ENCODE assay signal across 10 mouse cellular contexts in the genomic region with DNA sequence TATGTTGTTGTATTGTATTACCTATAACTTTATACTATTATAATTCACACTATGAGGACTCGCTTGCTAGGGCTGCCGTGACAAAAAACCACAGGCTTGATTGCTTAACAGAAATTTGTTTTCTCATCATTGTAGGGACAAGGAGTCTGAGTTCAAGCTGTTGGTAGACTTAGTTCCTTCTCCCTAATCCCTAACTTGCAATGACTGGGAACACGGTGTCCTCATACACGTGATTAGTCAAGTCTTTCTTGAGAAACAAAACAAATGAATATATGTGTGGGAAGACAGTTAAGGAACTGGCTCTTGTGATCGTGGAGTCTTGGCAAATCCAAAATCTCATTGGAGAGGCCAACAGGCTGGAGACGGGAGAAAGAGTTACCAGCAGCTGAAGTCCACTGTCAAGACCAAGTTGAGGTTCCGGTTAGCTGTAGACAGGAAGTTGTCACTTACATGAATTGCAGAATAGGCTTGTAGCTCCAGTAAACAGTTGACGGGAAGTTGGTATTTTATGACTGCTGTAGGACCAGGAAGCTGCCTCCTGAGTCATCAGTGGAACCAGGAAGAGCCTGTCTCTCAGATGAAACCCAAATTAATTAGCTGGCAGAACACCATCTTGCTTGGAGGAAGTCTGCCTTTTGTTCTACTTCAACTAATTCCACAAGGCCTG.
DNase-seq lines count a peak whose midpoint lies in the region; ATAC-seq and TF ChIP-seq lines count a peak whose summit lies in the region.
"Had no signal": no experiment of that assay in that cellular context is flagged by ENCODE, and none has a peak within 500 bp of the region (broad histone marks: within the 10 kb centered on the region; RNA-seq: fewer than 3 reads in every experiment).

No protein-coding gene starts in this region.

- no peaks in the 10 kb centered on the region for H3K79me2 ChIP-seq in heart, adult 2 months (replicated peaks; ENCODE audit: control insufficient read depth, insufficient read depth, low read length)

- H3K9me3 ChIP-seq in heart, postnatal 0 days (replicated peaks; ENCODE audit: control insufficient read depth, low read length), result no peaks in the 10 kb centered on the region
- no peaks in the 10 kb centered on the region for H3K9me3 ChIP-seq in forebrain, embryonic 13.5 days (replicated peaks)
- H3K9me3 ChIP-seq: embryonic facial prominence, embryonic 12.5 days; stomach, embryonic 15.5 days had no signal

- ATAC-seq in heart, postnatal 0 days (ENCODE audit: insufficient read depth, low read depth), result no peak; the same call in 1 of the 2 replicates
- no peak for ATAC-seq in forebrain, embryonic 13.5 days

- H3K4me1 ChIP-seq in heart, adult 2 months (ENCODE audit: control insufficient read depth, insufficient read depth, low read length), result peaks cover 2% of the 10 kb centered on the region
- H3K4me1 ChIP-seq in heart, postnatal 0 days (ENCODE audit: control insufficient read depth, insufficient read depth), result no peaks in the 10 kb centered on the region
- no peaks in the 10 kb centered on the region for H3K4me1 ChIP-seq in forebrain, embryonic 13.5 days
- H3K4me1 ChIP-seq: embryonic facial prominence, embryonic 12.5 days; stomach, embryonic 15.5 days had no signal

- H3K27me3 ChIP-seq in heart, adult 2 months (ENCODE audit: control insufficient read depth, insufficient read depth, low read length), result no peaks in the 10 kb centered on the region
- H3K27me3 ChIP-seq in heart, postnatal 0 days (ENCODE audit: control insufficient read depth, insufficient read depth, low read length), result no peaks in the 10 kb centered on the region
- H3K27me3 ChIP-seq in forebrain, embryonic 13.5 days, result no peaks in the 10 kb centered on the region
- H3K27me3 ChIP-seq: embryonic facial prominence, embryonic 12.5 days; stomach, embryonic 15.5 days had no signal

- WGBS in heart, adult 2 months, result 50% methylated on average over 8 of the region's 8 CpGs
- 74% methylated on average over 8 of the region's 8 CpGs for whole genome bisulfite sequencing in heart, postnatal 0 days
- WGBS in forebrain, embryonic 13.5 days, result 91% methylated on average over 8 of the region's 8 CpGs

- H3K27ac ChIP-seq in heart, adult 2 months, result peak overlapping the region; percentile 55
- peak overlapping the region; percentile 43; the same call in 1 of the 2 replicates for H3K27ac ChIP-seq in heart, postnatal 0 days (ENCODE audit: low read depth)
- H3K27ac ChIP-seq in forebrain, embryonic 13.5 days, result no peak overlapping the region
- H3K27ac ChIP-seq: embryonic facial prominence, embryonic 12.5 days; stomach, embryonic 15.5 days had no signal

- no peak overlapping the region for H3K4me2 ChIP-seq in heart, postnatal 0 days (ENCODE audit: low read depth, low read length)
- no peak overlapping the region for H3K4me2 ChIP-seq in forebrain, embryonic 13.5 days
- H3K4me2 ChIP-seq: embryonic facial prominence, embryonic 12.5 days; stomach, embryonic 15.5 days had no signal

- intact Hi-C loops in heart, adult 2 months (cut with DNase I), result loop anchor here (5.0 kb wide), 1 partner anchor 45 kb away; no protein-coding TSS in a partner anchor
- intact Hi-C loops in heart, postnatal 25 days (cut with DNase I), result no loop called here

- no peak for TF ChIP-seq POLR2A in heart, adult 2 months (IDR thresholded peaks at IDR 0.05; ENCODE audit: insufficient read depth, low read depth, low read length)

- H3K4me3 ChIP-seq in heart, adult 2 months, result no peak overlapping the region
- no peak overlapping the region for H3K4me3 ChIP-seq in heart, postnatal 0 days (ENCODE audit: low read depth, low read length)
- no peak overlapping the region for H3K4me3 ChIP-seq in forebrain, embryonic 13.5 days
- H3K4me3 ChIP-seq: embryonic facial prominence, embryonic 12.5 days; stomach, embryonic 15.5 days had no signal

- DNase-seq in heart, adult 2 months, result peak in 1 of 2 experiments; percentile 32
- DNase-seq in heart, postnatal 25 days (ENCODE audit: low spot score), result no peak
- peak; percentile 91 for DNase-seq in 416B (ENCODE audit: low read depth)
- no peak for DNase-seq in heart, postnatal 0 days (ENCODE audit: low spot score)
- peak; percentile 38 for DNase-seq in lung, postnatal 25 days (ENCODE audit: low spot score)
- no peak for DNase-seq in cerebellum, postnatal 4 days (ENCODE audit: low spot score in 2 of 2)
- DNase-seq in cerebellum, adult 8-10 months, result no peak

- H3K36me3 ChIP-seq in heart, adult 2 months (ENCODE audit: control insufficient read depth, insufficient read depth, low read length), result no peaks in the 10 kb centered on the region
- no peaks in the 10 kb centered on the region for H3K36me3 ChIP-seq in heart, postnatal 0 days (replicated peaks; ENCODE audit: control insufficient read depth, insufficient read depth, low read length)
- no peaks in the 10 kb centered on the region for H3K36me3 ChIP-seq in forebrain, embryonic 13.5 days (ENCODE audit: poor library complexity, severe bottlenecking)
- H3K36me3 ChIP-seq: embryonic facial prominence, embryonic 12.5 days; stomach, embryonic 15.5 days had no signal

- H3K9ac ChIP-seq in heart, adult 2 months (ENCODE audit: low read depth, low read length), result no peak overlapping the region
- no peak overlapping the region for H3K9ac ChIP-seq in heart, postnatal 0 days (replicated peaks; ENCODE audit: low read depth, low read length)
- no peak overlapping the region for H3K9ac ChIP-seq in forebrain, embryonic 13.5 days
- H3K9ac ChIP-seq: embryonic facial prominence, embryonic 12.5 days; stomach, embryonic 15.5 days had no signal

- TF ChIP-seq CTCF in heart, adult 2 months (IDR thresholded peaks at IDR 0.05), result no peak
- no peak for TF ChIP-seq CTCF in heart, postnatal 0 days (IDR thresholded peaks at IDR 0.05; ENCODE audit: low read depth)

- no peak for TF ChIP-seq EP300 in heart, adult 2 months (IDR thresholded peaks at IDR 0.05; ENCODE audit: insufficient read depth, low read depth, low read length)
- TF ChIP-seq EP300 in heart, postnatal 0 days (IDR thresholded peaks at IDR 0.05; ENCODE audit: low read depth), result no peak

Comparison
In these comparisons a context has a peak if more than half of its experiments do, and no peak if none do; other contexts are left out.
1. DNase-seq: peak in 416B (single experiment) and lung, postnatal 25 days (single experiment); none in heart, postnatal 25 days (single experiment), heart, postnatal 0 days (single experiment), cerebellum, postnatal 4 days (0 of 2) and cerebellum, adult 8-10 months (single experiment).